Mouse (Mus musculus): Measurements from ENCODE around the gene Foxb1. TPM values are rescaled to one million over a fixed set of nuclear protein-coding genes. Genes with fewer than 3 reads are reported as not detected.

Foxb1 gene
- polyA plus RNA-seq, 1 experiment from 2014 or later, result 0.07 TPM

DNA sequence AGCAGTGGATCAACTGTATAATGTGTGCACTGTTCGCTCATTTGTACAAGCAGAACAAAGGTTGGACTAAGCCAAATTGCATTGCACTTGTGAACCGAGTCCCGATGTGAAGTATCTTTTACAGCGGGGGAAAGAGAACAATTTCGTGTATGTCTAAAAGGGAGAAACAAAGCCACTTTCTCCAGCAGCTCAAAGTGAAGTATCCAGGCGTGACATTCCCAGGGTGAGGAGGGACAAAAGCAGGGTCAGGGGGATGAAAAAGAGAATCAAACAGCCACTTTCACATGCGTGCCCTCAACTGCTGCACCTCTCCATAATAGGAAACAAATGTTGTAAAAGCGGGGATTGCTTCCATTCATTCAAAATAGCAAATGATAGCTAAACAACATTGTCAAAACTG, 5.6 kb upstream of the Foxb1 start:
- peaks cover 94% of the 10 kb centered on the region for H3K27me3 ChIP-seq (ENCODE audit: control insufficient read depth, insufficient read depth, low read length)
- no peak overlapping the region for H3K4me3 ChIP-seq (ENCODE audit: low read length)
- no peak overlapping the region for H3K27ac ChIP-seq (ENCODE audit: low read depth, low read length)
- ATAC-seq (ENCODE audit: low FRiP score, low TSS enrichment), result no peak
- no peaks in the 10 kb centered on the region for H3K4me1 ChIP-seq (ENCODE audit: control insufficient read depth, insufficient read depth, low read length)
- H3K4me2 ChIP-seq (replicated peaks; ENCODE audit: low read depth, low read length), result no peak overlapping the region
- no peak overlapping the region for H3K9ac ChIP-seq (ENCODE audit: low read depth, low read length)
- WGBS, result under 1% methylated on average over 8 of the region's 8 CpGs
- H3K36me3 ChIP-seq (ENCODE audit: control insufficient read depth, insufficient read depth, low read length), result no peaks in the 10 kb centered on the region
- no peaks in the 10 kb centered on the region for H3K9me3 ChIP-seq (ENCODE audit: control insufficient read depth, low read length)

DNA sequence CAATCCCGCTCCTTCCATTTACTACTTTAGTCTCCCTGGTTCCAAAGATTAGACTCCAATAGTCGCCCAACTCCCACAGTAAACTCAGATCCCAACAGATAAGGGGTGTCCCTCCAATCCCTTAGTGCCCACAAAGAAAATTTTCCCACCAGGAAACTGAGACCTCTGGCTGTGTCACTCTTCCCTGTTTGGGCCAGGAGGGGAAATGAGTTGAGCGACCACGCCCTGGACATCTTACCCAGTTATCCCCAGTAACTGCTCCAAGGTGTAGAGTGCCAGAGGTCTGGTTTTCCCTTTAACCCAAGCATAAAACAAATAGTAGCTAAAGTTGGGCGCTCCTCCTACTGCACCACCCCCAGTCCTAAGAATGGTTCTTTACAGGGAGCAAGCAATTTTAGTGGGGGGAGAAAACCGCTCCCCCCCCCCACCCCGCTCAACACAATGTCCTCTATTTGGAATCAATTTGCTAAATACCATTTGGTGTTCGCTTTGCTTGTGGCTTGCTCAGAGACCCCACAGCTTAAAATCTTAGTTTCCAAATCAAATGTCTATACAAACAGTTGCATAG, 4.8 kb upstream of the Foxb1 start:
- Histone ChIP-seq H3K9ac (ENCODE audit: low read depth, low read length) (no peak overlapping the region), H3K36me3 (ENCODE audit: control insufficient read depth, insufficient read depth, low read length) (no peaks in the 10 kb centered on the region), H3K4me2 (replicated peaks; ENCODE audit: low read depth, low read length) (no peak overlapping the region), H3K4me3 (ENCODE audit: low read length) (no peak overlapping the region), H3K4me1 (ENCODE audit: control insufficient read depth, insufficient read depth, low read length) (no peaks in the 10 kb centered on the region), H3K27me3 (ENCODE audit: control insufficient read depth, insufficient read depth, low read length) (peaks cover 94% of the 10 kb centered on the region), H3K9me3 (ENCODE audit: control insufficient read depth, low read length) (no peaks in the 10 kb centered on the region), H3K27ac (ENCODE audit: low read depth, low read length) (no peak overlapping the region)
- ATAC-seq (ENCODE audit: low FRiP score, low TSS enrichment), result no peak
- 4% methylated on average over 8 of the region's 8 CpGs for WGBS

DNA sequence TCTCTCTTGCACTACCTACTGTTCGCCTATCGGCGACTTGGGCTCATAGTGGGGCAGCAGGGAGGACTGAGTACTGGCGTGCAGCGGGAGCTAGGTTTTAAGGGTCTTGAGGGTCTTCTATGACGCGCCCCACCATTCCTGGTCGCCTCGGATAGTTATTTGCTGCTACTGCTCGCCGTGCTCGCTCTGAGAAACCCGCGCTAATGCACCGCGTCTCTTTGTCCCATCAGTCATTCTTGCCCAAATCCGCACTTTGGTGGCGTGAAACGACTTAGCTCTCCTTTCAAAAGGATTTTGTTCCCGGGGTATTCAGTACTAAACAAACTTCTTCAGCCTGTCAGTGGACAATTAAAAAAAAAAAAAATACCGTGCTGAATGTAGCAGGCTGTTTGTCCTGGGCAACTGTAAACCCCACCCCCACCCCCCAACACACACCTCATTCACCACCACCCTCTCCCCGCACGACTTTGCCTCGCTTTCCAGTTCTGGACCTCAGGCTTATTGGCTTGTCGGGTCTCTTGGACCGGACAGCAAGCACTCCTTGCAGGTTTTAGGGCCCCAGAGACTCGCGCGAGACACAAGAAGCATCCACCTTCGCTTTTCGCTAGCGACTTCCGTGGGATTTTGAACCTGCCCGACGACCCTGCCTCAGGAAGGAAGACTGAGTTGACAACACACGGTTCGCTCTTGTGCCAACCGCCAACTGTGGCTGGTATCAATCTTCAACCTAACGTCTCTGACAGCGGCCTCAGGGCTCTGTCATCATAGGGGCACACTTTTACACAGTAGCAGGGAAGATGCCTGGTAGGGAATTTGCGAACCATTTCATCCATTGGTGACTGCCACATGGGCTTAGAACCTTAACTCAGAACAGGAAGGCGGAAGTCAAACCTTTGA, 4.1 kb upstream of the Foxb1 start:
- Histone ChIP-seq H3K27ac (ENCODE audit: low read depth, low read length) (no peak overlapping the region), H3K9me3 (ENCODE audit: control insufficient read depth, low read length) (no peaks in the 10 kb centered on the region), H3K27me3 (ENCODE audit: control insufficient read depth, insufficient read depth, low read length) (peaks cover 94% of the 10 kb centered on the region), H3K4me2 (replicated peaks; ENCODE audit: low read depth, low read length) (no peak overlapping the region), H3K36me3 (ENCODE audit: control insufficient read depth, insufficient read depth, low read length) (no peaks in the 10 kb centered on the region), H3K4me1 (ENCODE audit: control insufficient read depth, insufficient read depth, low read length) (no peaks in the 10 kb centered on the region), H3K9ac (ENCODE audit: low read depth, low read length) (no peak overlapping the region), H3K4me3 (ENCODE audit: low read length) (peak overlapping the region; percentile 3; the same call in 1 of the 2 replicates)
- ATAC-seq (ENCODE audit: low FRiP score, low TSS enrichment), result no peak
- WGBS, result 1% methylated on average over 42 of the region's 42 CpGs

DNA sequence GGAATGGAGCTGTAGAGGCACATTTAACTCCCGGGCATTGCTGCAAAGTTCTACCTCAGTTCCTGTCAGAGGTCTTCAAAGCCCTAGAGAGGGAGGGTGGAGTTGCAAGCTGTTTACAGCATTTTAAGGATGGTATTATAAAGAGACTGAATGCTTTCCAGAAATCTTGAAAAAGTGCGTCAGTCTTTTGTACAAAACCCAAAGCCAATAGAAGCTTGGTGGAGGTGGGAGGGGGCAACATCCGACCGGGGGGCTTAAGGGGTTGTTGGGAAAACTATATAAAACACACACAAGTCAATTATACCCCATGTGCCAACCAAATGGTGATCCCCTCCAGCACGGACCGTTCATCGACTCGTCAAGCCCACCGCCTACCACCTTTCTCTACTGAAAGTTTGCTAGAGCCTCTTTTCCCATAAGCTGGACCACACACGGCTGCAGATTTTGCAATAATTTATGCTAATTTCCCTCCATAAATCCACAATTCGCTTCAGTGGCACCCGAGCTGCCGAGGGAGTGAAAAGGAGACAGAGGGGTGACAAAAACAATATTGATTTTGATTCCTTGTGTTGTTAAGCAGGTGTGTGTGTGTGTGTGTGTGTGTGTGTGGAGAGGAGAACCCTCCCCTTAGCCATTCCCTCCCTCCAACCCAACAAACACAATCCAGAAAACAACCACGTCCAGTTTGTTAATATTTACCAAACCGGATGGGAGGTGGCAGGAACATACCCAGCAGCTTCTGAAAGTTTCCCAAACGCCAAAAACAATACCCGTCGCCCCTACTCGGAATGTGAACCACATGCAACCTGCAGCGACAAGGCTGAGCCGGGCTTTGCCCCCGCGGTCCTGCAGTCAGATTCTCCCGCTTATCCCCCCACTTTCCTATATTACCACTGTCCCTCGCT, 3.2 kb upstream of the Foxb1 start:
- Histone ChIP-seq H3K9ac (ENCODE audit: low read depth, low read length) (no peak overlapping the region), H3K36me3 (ENCODE audit: control insufficient read depth, insufficient read depth, low read length) (no peaks in the 10 kb centered on the region), H3K4me3 (ENCODE audit: low read length) (no peak overlapping the region), H3K4me1 (ENCODE audit: control insufficient read depth, insufficient read depth, low read length) (no peaks in the 10 kb centered on the region), H3K9me3 (ENCODE audit: control insufficient read depth, low read length) (no peaks in the 10 kb centered on the region), H3K27me3 (ENCODE audit: control insufficient read depth, insufficient read depth, low read length) (peaks cover 94% of the 10 kb centered on the region), H3K4me2 (replicated peaks; ENCODE audit: low read depth, low read length) (no peak overlapping the region), H3K27ac (ENCODE audit: low read depth, low read length) (no peak overlapping the region)
- ATAC-seq (ENCODE audit: low FRiP score, low TSS enrichment), result no peak
- under 1% methylated on average over 25 of the region's 25 CpGs for WGBS

DNA sequence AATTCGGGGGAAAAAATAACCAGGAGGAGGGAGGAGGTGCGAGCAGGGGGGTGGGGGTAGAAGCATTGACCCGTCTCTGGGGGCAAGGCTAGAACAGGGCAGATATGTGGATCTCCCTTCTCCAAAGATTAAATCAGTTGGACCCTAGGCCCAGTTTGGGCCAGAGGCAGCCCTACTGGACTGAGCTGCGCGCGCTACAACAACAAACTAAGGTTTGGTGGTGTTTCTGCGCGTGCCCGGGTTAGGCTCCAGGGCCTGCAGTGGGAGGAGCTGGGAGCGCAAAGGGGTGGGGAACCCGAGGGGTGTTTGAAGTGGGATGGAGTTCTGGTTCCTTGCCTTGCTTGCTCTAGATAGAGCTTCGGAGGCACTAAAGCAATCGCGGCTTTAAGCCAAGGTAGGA, 2.0 kb upstream of the Foxb1 start:
- Histone ChIP-seq H3K27ac (ENCODE audit: low read depth, low read length) (no peak overlapping the region), H3K27me3 (ENCODE audit: control insufficient read depth, insufficient read depth, low read length) (peaks cover 93% of the 10 kb centered on the region), H3K36me3 (ENCODE audit: control insufficient read depth, insufficient read depth, low read length) (no peaks in the 10 kb centered on the region), H3K9ac (ENCODE audit: low read depth, low read length) (no peak overlapping the region), H3K9me3 (ENCODE audit: control insufficient read depth, low read length) (no peaks in the 10 kb centered on the region), H3K4me2 (replicated peaks; ENCODE audit: low read depth, low read length) (no peak overlapping the region), H3K4me3 (ENCODE audit: low read length) (no peak overlapping the region), H3K4me1 (ENCODE audit: control insufficient read depth, insufficient read depth, low read length) (no peaks in the 10 kb centered on the region)
- peak; percentile 58; the same call in 1 of the 2 replicates for ATAC-seq (ENCODE audit: low FRiP score, low TSS enrichment)
- 2% methylated on average over 14 of the region's 14 CpGs for WGBS

DNA sequence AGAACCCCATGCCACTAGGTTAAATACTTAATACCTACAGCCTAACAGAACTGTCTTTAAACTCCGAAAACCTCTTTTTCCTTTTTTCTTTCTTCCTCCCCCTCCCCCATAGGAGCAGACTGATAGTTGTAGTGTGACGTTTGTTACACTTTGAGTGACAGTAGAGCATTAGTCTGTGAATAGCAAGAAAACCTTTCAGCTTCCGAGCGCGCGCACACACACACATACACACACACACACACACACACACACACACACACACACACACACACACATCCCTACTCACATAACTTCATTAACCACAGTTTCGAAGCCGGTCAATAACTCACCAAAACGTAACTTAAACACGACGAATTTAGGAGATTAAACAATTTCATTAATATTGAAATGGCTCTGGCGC, 1.5 kb upstream of the Foxb1 start:
- Histone ChIP-seq H3K4me3 (ENCODE audit: low read length) (no peak overlapping the region), H3K36me3 (ENCODE audit: control insufficient read depth, insufficient read depth, low read length) (no peaks in the 10 kb centered on the region), H3K27ac (ENCODE audit: low read depth, low read length) (no peak overlapping the region), H3K4me2 (replicated peaks; ENCODE audit: low read depth, low read length) (no peak overlapping the region), H3K9ac (ENCODE audit: low read depth, low read length) (no peak overlapping the region), H3K4me1 (ENCODE audit: control insufficient read depth, insufficient read depth, low read length) (no peaks in the 10 kb centered on the region), H3K9me3 (ENCODE audit: control insufficient read depth, low read length) (no peaks in the 10 kb centered on the region), H3K27me3 (ENCODE audit: control insufficient read depth, insufficient read depth, low read length) (peaks cover 93% of the 10 kb centered on the region)
- WGBS, result under 1% methylated on average over 12 of the region's 12 CpGs
- ATAC-seq (ENCODE audit: low FRiP score, low TSS enrichment), result no peak

DNA sequence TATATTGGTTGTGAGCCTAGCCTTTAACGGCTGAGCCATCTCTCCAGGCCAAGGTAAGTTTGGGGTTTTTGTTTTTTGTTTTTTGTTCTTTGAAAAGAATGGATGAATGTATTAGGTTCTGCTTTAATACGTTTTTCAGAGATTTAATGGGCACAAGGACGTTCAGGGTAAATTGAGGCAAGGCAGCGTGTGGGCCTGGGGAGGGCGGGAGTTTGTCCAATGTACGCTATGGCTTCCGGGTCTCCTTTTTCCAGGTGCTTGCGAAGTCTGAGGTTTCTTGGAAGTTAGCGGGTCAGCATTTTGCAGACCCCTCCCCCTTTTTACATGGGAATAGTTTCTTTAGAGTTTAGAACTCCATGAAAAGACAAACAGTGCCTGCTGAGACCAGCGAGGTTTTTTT, 829 bp upstream of the Foxb1 start:
- ATAC-seq (ENCODE audit: low FRiP score, low TSS enrichment), result no peak
- Histone ChIP-seq H3K9ac (ENCODE audit: low read depth, low read length) (no peak overlapping the region), H3K27me3 (ENCODE audit: control insufficient read depth, insufficient read depth, low read length) (peaks cover 95% of the 10 kb centered on the region), H3K9me3 (ENCODE audit: control insufficient read depth, low read length) (no peaks in the 10 kb centered on the region), H3K27ac (ENCODE audit: low read depth, low read length) (no peak overlapping the region), H3K36me3 (ENCODE audit: control insufficient read depth, insufficient read depth, low read length) (no peaks in the 10 kb centered on the region), H3K4me2 (replicated peaks; ENCODE audit: low read depth, low read length) (no peak overlapping the region), H3K4me3 (ENCODE audit: low read length) (no peak overlapping the region; the same call in 1 of the 2 replicates), H3K4me1 (ENCODE audit: control insufficient read depth, insufficient read depth, low read length) (no peaks in the 10 kb centered on the region)
- WGBS, result 1% methylated on average over 10 of the region's 10 CpGs

DNA sequence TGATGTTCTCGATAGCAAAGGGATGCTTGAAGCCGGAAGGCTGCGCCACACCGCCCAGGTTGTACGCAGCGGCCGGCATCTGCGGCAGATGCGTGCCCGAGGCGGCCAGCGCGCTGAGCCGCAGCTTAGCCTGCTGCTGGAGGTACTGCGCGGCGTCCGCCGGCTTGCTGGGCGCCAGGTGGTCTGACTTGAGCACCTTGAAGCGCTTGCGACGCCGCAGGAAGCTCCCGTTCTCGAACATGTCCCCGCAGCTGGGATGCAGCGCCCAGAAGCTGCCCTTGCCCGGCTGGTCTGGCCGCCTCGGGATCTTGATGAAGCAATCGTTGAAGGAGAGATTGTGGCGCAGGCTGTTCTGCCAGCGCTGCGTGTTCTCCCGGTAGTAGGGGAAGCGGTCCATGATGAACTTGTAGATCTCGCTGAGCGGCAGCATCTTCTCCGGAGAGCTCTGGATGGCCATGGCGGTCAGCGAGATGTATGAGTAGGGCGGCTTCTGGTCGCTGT, 969 bp downstream of the Foxb1 start:
- no peaks in the 10 kb centered on the region for H3K4me1 ChIP-seq (ENCODE audit: control insufficient read depth, insufficient read depth, low read length)
- 0 out of 2 replicates have a peak, but pooled peaks have one; percentile 16 for ATAC-seq (ENCODE audit: low FRiP score, low TSS enrichment)
- H3K27ac ChIP-seq (ENCODE audit: low read depth, low read length), result no peak overlapping the region
- H3K4me2 ChIP-seq (replicated peaks; ENCODE audit: low read depth, low read length), result no peak overlapping the region; the same call in 1 of the 2 replicates
- WGBS, result under 1% methylated on average over 44 of the region's 44 CpGs
- H3K27me3 ChIP-seq (ENCODE audit: control insufficient read depth, insufficient read depth, low read length), result peaks cover 97% of the 10 kb centered on the region
- no peaks in the 10 kb centered on the region for H3K9me3 ChIP-seq (ENCODE audit: control insufficient read depth, low read length)
- H3K4me3 ChIP-seq (ENCODE audit: low read length), result peak overlapping the region; percentile 12; the same call in 1 of the 2 replicates
- no peaks in the 10 kb centered on the region for H3K36me3 ChIP-seq (ENCODE audit: control insufficient read depth, insufficient read depth, low read length)
- H3K9ac ChIP-seq (ENCODE audit: low read depth, low read length), result no peak overlapping the region

All from kidney, embryonic 14.5 days (tissue).